Mouse (Mus musculus) stomach, postnatal 0 days (tissue): ENCODE results near the gene Vps4b.

Experiments
- CTCF ChIP-seq: IDR thresholded peaks from 2 replicates; pipeline ENCODE4 v1.5.1; 2016; ENCODE audit warnings: antibody characterized with exemption, low read depth, mild to moderate bottlenecking, moderate library complexity
- EP300 ChIP-seq: optimal IDR thresholded peaks from 2 replicates; pipeline ENCODE3; 2016; ENCODE audit warnings: antibody characterized with exemption

DNA sequence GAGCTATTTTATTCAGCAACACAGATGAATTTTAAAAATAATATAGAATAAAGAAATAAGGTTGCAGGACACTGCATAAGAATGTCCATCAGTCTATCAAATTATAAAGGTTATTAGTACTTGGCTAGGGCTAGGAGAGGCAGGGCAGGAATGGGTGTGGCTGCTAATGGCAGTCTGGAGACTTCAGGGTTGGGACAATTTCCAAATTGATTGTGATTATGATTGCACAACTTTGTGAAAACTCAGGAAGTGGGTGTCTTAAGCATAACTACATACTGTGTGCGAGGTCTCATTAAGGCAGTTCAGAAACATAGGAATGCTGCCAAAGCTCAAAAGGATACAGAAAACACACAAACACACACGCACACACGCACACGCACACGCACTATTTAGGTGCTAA is 44.5 kb downstream of the Vps4b start:
- no peak for TF ChIP-seq CTCF
- no peak for TF ChIP-seq EP300
